Mouse (Mus musculus): ENCODE results near the gene Nim1k. TPM values are rescaled to one million over a fixed set of nuclear protein-coding genes. Genes with fewer than 3 reads are reported as not detected.

The Nim1k gene
- polyA plus RNA-seq, 1 experiment: 0.02 TPM

- no peak for TF ChIP-seq GATA1 (IDR thresholded peaks at IDR 0.05; ENCODE audit: low read length)
Observed at GRCm38 (mm10) chr13:119743470-119743869, 12.2 kb downstream of the Nim1k start.

GRCm38 (mm10) chr13:119742711-119743415 lies 12.8 kb downstream of the Nim1k start:
- no peak for TF ChIP-seq GATA1 (IDR thresholded peaks at IDR 0.05; ENCODE audit: low read length)

GRCm38 (mm10) chr13:119741390-119742237 lies 14.1 kb downstream of the Nim1k start:
- TF ChIP-seq GATA1 (IDR thresholded peaks at IDR 0.05; ENCODE audit: low read length): no peak

GRCm38 (mm10) chr13:119731448-119731847 lies 24.2 kb downstream of the Nim1k start:
- TF ChIP-seq GATA1 (IDR thresholded peaks at IDR 0.05; ENCODE audit: low read length): no peak

GRCm38 (mm10) chr13:119729406-119729805 lies 26.3 kb downstream of the Nim1k start:
- no peak for TF ChIP-seq GATA1 (IDR thresholded peaks at IDR 0.05; ENCODE audit: low read length)

- TF ChIP-seq GATA1 (IDR thresholded peaks at IDR 0.05; ENCODE audit: low read length): no peak
Observed at GRCm38 (mm10) chr13:119727608-119728387, 27.9 kb downstream of the Nim1k start.

GRCm38 (mm10) chr13:119724541-119724940 lies 31.1 kb downstream of the Nim1k start:
- no peak for TF ChIP-seq GATA1 (IDR thresholded peaks at IDR 0.05; ENCODE audit: low read length)

- TF ChIP-seq GATA1 (IDR thresholded peaks at IDR 0.05; ENCODE audit: low read length): no peak
Observed at GRCm38 (mm10) chr13:119723368-119723767, 32.3 kb downstream of the Nim1k start.

GRCm38 (mm10) chr13:119722447-119722846 lies 33.2 kb downstream of the Nim1k start:
- TF ChIP-seq GATA1 (IDR thresholded peaks at IDR 0.05; ENCODE audit: low read length): no peak

- no peak for TF ChIP-seq GATA1 (IDR thresholded peaks at IDR 0.05; ENCODE audit: low read length)
Observed at GRCm38 (mm10) chr13:119716105-119716504, 39.6 kb downstream of the Nim1k start.

- no peak for TF ChIP-seq GATA1 (IDR thresholded peaks at IDR 0.05; ENCODE audit: low read length)
Observed at GRCm38 (mm10) chr13:119713821-119714220, 41.9 kb downstream of the Nim1k start.

- TF ChIP-seq GATA1 (IDR thresholded peaks at IDR 0.05; ENCODE audit: low read length): no peak
Observed at GRCm38 (mm10) chr13:119713107-119713787, 42.4 kb downstream of the Nim1k start.

GRCm38 (mm10) chr13:119712463-119712862 lies 43.2 kb downstream of the Nim1k start:
- TF ChIP-seq GATA1 (IDR thresholded peaks at IDR 0.05; ENCODE audit: low read length): no peak

GRCm38 (mm10) chr13:119710268-119710610 lies 45.4 kb downstream of the Nim1k start:
- TF ChIP-seq GATA1 (IDR thresholded peaks at IDR 0.05; ENCODE audit: low read length): no peak
